Mouse (Mus musculus) embryo, embryonic 11 days (tissue): Measurements from ENCODE around the gene Ckap2.

Source experiments
- DNase-seq: peaks from one replicate; pipeline ENCODE4 v3.0.0-alpha.2; 2015

Ckap2 gene

DNA sequence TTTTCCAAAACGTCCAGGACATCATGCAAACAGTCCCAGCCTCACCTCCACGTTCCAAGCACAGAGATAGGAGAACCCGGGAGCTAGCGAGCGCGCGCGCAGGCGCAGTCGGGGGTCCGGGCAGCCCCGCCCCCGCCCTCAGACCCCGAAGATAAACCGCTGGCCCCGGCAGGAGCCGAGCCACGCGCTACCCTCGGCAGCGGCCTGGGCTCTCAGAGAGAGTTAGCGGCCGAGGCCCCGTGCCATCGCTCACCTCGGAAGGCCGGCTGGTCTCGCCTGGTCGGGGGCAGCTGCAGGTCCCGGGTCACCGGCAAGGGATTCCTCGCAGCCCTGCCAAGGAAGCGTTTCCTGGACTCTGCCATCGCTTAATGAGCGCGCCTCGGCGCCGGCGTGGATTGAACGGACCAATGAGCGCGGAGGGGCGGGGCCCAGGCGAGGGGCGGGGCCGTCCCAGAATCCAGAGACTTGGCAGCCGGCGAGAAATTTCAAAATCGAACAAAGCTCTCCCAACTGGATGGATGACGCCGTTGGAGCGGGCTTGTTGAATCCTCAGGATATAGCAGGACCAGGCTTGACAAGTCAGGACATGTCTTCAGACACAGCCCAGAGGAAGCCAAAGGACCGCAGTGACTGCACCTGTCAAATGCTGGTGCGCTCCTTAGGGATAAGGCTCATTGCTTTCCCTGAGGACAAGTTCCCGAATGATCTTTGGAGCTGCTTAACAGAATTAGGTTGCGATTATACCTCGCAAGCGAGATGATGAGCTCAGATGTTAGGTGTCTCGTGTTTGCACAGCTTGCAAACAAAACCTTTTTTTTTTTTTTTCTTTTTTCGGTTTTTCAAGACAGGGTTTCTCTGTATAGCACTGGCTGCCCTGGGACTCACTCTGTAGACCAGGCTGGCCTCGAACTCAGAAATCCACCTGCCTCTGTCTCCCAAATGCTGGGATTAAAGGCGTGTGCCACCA lies at the start of gene Ckap2:
Ckap2 (minus strand) TSS at position 389 of the 967 bp plus-strand sequence.
- peak; percentile 96 for DNase-seq

DNA sequence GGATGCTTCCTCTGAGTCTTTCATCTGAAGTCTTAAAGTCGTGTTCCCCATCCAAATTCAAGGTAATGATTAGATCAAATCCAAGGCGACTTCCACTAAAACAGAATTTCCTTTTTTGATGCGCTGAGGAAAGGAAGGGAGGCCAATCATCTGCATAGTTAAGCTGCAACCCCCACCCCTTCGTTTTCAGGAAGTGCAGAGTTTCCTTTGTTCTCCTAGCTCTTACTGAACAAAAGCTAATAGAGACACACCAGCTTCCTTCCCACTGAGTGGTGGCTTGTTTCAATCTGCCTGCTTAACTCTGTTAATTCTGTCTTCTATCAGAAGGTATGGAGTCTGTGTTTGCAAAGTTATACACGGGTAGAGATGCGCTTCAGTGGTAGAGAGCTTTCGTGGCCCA lies 43.0 kb upstream of the Ckap2 start:
- peak; percentile 6 for DNase-seq

DNA sequence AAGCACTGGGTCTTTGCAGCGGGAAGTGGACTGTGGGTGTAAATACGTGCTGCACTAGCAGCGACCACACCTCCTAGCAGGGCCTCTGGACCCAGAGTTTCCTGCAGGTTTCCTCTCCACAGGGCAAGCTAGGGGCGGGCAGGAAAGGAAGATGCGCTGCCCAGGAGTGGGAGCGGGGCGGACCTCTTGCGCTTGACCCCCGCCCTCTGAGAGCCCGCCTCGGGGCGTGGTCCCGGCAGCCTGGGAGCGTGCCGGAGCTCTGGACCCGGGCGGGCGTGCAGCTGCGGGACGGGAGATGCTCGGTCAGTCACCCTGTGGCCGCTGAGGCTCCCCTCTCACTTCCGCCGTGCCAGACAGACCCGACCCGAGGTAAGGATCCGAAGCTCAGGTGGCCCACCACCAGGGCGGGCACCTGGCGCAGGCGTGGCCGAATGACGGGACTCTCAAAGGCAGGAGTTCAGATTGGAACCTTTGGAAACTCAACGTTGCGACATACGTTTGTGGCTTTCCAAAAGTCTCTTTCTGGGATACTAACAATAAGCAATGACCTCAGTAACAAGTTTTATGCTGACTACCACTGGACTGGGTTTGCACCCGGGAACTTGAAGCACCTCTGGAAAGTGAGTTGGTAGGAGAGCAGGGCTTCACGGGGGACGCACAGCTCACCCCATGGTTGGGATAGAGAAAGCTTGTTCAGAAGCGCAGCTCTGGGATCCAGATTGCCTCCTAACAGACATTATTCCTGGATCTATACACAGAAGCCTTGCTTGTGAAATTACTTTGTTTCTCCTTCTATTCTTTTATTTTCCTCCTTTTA lies 41.6 kb upstream of the Ckap2 start, which contains the start of gene Thsd1:
Thsd1 (plus strand) TSS at position 253 of the 817 bp plus-strand sequence.
- peak; percentile 82 for DNase-seq

DNA sequence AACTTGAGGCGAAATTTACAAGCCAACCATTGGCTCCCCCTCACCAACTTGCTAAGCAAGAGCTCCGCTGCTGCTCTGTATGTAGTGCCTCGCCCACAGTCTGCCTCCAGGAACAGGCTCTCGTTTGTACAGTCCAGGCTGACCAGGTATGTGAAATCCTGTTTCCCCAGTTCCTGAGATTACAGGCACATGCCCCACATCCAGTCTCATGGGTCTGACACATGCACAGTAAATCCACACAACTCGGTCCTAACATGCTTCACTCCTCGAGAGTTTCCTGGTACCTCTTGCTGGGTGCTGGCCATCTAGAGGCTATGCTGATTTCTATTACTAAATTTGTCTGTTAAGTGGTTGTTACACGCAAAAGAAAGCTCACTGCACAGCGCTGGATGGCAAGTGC lies 40.7 kb upstream of the Ckap2 start:
- DNase-seq, result no peak

DNA sequence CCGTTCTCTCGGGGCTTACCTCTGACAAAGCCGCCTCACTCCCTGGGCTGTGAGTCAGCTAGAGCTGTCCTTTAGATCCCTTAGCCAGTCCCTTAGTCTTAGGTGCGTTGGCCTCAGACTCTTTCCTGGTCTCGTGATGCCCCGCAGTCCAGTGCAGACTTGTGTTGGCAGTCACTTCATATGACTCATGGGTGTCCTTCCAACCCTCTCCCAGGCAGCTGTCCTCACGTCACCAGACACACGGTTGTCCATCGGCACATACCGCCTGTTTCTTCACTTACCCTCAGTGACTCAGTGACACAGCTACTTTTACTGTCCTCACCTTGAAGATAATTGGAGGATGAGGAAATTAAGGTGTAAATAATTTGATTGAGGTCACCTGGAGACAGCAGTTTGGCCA lies 29.2 kb upstream of the Ckap2 start:
- DNase-seq, result no peak

DNA sequence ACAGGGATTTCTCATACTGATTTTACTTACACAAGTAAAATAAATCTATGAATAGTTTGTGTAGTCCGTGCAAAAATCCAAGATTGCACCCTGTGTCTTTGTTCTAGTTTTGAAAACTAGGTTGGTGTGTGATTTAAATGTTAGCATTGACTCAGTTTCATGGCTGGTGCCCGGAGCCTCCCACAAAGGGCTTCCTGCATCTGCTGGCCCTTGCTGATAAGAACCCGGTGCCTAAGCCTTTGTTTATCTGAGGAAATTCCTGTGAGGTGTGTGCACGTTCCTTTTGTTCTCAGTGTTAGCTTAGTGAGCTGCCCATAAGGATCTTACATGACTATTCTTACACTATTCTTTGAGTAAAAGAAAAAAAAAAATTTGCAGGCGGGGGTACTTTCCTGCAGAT lies 23.4 kb upstream of the Ckap2 start:
- DNase-seq, result peak; percentile 12

DNA sequence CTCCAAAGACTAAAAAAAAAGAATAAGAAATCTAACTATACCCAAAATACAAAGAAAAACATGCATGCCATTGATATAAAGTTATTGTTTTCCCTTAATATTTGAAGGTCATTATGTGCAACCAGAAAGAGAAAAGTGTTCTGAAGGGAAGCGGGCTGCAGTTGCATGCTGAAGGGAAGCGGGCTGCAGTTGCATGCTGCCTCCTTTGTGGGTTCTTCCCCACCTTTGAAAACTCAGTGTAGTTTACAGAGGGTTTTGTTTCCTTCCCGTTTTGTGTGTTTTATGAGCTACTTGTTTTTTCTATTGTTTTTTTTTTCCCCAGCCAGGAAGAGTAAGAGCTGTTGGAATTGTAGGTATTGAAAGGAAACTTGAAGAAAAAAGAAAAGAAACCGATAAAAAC lies 21.9 kb upstream of the Ckap2 start:
- DNase-seq, result no peak

DNA sequence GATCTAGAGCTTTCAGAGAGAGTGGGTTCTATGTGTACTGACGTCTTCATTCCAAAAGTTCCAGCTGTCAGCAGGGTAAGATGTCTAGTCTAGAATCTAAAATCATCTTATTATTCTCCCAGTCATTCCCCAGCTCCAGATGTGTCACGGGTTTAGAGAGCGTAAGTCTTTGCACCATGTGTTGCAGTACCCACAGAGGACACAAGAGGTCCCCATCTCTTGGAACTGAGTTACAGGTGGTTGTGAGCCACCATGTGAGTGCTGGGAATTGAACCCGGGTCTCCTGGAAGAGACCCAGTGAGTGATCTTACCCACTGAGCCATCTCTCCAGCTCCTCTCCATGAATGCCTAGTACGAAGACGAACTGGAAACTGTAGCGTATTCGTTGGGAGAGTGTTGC lies 13.9 kb upstream of the Ckap2 start:
- DNase-seq, result no peak

DNA sequence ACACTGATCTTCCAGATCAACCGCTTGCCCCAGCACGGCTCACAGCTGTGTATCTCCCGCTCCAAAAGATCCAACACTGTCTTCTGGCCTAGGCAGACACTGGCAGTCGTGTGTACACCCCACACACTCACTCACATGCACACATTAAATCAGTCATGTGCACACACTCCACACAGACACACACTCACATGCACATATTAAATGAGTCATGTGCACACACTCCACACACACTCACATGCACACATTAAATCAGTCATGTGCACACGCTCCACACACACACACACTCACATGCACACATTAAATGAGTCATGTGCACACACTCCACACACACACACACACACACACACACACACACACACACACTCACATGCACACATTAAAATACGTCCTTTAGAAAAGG lies 12.3 kb upstream of the Ckap2 start:
- no peak for DNase-seq

DNA sequence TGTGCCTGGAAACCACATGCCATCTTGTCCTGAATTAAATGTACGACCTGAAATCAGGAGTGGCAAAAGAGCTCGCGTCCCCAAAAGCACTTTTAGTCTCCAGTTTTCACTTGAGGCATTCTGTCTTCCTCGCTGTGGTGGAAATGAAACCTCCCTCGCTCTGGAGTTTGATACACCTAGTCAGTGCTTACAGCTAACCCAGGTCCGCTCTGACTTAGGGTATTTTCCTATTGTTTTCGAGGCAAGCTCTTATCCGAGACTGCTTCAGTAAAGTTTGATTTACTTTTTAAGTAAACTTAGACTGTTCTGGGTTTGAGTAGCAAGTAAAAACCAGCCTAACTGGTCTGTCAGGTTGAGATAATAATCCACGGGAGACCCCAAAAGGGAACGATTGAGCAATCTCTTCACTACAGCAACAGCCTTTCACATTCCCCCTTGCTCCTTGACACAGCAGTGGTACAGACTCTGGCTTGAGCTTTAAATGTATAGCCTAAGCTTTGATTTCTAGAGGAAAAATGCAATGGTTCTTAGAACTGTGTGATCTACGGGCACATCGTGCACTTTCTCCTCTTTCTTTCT lies 7.9 kb upstream of the Ckap2 start:
- DNase-seq, result no peak

DNA sequence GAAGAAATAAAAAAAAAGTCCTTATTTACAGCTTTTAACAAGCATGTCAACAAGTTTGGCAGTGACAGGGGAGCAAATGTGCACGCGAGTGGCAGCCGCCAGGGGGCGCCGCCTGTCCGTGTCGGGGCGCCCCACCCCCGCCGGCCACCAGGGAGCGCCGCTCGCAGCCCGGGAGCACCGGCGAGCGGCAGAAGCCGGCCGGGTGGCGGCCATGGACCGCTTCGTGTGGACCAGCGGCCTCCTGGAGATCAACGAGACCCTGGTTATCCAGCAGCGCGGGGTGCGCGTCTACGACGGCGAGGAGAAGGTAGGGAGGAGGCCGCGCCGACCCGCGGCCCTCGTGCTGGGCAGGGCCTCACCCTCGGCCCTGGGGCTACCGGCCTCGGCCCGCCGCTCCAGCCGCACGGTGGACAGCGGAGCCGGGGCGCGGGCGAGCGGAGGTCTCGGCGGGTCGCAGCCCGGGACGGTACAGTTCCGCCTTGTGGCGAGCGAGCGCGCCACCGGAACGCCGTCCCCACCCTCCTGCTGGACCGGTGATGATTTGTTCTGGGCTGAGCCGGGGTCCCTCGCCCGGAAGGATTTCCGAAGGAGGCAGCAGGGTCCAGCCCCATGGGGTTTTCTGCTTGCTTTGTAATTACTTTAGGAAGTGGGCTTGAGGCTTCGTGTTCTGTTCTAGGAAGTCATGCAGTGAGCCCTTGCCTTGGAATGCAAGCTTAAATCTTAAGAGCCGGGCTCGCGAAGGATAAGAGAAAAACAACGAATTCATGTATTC lies 7.2 kb upstream of the Ckap2 start, which contains the start of gene Vps36:
Vps36 (plus strand) TSS at position 150 of the 772 bp plus-strand sequence.
- DNase-seq, result peak; percentile 93

DNA sequence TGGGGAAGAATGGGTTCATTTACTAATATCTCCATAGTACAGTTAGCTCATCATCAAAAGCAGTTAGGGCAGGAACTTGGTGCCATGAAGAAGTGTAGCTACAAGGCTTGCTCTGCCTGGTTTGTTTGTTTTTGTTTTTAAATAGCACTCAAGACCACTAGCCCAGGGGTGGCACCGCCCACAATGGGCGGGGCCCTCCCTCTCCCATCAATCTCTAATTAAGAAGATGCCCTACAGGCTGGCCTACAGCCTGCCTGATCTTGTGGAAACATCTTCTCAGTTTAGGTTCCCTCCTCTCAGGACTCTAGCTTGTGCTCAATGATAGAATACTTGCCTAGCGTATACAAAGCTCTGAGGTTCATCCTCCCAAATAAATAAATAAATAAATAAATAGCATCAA lies 735 bp downstream of the Ckap2 start:
- peak; percentile 62 for DNase-seq

DNA sequence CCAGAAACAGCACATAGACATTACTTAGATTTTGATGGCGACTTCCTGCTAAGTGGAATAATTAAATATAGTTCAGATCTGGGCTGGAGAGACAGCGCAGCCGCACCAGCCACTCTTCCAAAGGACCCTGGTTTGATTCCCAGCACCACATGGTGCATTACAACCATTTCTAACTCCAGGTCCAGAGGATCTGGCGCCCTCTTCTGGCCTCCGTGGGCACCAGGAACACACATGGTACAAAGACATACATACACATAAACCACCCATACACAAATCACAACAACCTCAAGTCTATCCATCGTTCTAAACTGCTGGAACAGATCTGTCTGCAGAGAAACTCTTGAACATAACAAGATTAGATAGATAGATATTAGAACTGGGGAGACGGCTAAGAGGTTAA lies 9.7 kb downstream of the Ckap2 start:
- no peak for DNase-seq

DNA sequence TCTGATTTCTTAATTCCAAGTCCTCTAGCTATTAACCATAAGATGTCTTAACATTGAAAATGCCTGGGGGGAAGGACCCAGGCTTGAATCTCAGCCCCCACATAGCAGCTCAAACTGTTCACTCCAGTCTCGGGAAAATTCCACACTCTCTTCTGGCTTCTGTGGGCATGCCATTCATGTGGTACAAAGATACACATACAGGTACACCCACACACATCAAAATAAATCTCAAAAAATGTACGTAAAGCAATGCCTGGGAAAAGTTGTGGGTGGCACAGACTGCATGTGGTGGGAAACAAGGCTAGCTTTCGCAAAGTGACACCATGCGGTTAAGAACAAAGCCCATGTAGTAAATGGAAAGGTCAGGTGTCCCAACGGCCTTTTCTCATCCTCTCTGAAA lies 16.5 kb downstream of the Ckap2 start:
- DNase-seq, result no peak

DNA sequence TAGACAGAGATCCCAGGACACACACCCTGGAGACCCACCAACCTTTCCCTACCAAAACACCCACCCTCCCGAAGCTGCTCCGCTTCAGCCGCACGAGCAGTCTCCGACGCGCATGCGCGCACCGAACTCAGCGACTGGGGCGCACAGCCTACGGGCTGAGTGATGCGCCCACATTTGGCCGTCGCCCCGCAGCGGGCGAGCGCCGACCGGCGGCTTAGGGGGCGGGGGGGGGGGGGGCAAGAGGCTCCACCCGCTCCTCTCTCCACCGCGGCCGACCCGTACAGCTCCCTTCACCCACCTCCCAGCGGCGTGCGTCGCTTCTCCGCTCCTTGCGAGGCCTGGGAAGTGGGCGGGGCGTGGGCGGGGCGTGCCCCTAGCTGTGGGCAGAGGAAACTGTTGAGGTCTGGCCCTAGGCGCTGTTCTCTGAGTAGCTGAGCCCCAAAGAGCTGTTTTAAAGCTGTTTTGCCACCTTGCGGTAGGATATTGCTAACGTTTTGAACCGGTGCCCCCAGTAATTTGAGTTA lies 19.5 kb downstream of the Ckap2 start, which contains the start of gene Nek3:
Nek3 (minus strand) TSS at position 356 of the 524 bp plus-strand sequence.
- DNase-seq, result peak; percentile 93

DNA sequence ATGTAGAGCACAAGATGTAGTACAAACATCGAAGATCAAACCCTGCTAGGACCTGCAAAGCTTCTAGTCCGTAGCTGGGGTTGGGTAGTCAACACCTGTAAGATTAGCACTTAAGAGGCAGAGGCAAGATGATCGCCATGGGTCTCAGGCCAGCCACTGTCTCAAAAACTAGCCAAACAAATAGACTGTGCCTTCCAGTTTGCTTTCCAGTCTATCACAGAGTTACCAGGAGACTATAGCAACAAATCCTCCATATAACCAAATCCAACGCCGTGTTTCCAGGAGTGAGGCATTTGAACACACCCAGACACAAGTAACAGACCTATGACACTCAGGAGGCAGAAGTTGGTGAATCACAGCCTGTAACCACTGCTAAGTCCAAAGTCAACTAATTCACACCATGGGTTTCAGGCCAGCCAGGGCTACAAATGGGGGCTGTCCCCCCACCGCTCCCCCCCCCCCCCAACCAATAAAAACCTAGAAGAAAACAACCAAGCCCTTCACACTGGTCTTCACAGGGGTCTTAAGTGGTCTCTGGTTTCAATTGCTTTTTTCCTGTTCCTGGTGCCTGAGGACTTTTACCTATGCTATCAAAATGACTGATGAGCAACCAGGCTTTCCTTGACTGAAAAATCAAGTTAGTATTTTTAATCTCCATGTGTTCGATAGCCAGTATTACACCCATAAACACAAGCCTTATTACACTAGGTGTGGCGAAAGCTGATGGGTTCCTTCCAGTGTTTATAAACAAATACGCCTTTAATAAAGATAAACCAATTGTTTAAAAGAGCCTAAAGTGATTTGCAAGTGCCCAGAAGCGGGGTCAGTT lies 20.2 kb downstream of the Ckap2 start:
- DNase-seq, result no peak

DNA sequence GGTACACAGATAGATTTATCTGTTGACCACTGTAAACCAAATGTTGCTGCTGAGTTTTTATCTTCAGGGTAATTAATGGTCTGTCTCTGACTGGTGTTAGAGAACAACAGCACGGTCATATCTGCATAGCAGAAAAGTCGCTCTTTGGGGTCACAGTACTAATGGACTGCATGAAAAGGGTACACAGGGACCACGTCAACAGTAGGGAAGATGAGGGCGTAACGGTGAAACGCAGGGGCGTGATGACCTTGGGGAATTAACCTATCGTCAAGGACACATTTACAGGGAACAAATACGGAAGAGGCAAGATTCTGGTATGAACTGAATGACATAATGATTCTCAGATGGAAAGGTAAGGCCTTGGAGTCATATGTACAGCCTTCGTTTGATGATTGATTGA lies 21.2 kb downstream of the Ckap2 start:
- DNase-seq, result no peak

DNA sequence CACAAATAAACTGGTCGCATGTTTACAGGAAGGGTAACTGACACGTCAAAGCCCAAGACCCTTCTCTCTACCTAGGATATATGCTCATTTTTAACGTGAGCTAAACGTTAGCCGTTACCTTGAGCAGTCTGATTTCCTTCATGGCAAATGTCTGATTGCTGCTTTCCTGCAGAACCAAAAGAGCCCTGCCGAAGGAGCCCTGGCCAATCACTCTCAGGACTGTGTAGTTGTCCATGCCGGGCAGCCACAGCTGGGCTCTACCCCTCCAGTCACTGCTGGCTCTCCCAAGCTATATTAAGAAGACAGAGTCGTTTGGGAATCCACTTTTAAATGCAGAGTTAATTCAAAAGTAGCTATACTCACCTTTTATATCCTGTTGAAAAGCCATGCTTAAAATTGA lies 23.4 kb downstream of the Ckap2 start:
- no peak for DNase-seq

DNA sequence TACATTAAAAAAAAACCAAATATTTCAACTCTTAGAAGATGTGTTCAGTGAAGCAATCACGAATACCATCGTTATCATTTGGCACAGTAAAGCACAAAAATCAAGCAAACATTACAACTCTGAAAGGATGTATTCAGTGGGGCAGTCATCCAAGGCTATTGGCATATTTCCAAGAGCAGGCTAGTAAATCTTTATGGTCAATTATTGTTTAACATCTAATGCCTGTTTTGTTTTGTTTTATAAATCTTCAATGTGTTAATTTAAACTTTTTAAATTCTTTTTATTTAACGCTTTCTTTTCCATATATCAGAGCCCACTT lies 35.3 kb downstream of the Ckap2 start:
- no peak for DNase-seq

DNA sequence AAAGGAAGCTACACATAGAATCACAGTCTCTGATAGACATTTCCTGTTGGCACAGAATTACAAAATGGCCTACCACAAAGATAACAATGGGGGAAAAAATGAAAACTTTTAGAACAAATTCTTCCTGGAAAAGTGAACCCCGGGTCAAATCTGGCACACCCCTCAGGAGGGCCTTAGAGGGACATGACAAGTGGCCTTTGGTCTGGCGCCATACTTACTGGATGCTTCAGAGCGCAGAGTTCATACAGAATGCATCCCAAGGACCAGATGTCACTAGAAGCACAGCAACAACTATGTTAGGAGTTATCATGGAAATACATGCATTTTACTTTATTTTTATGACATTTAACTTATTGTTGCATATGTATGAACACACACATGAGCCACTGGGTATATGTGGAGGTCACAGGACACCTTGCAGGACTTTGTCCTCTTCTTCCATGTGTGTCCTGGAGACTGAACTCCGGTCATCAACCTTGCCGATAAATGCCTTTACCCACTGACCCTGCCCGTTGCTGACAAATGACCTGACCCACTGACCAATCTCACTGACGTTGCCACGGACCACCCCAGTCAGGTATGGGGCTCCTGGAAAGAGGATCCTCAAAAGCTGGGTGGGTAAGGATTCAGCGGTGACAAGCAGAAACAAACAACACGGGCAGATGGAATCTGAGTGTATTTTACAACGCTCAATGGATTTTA lies 35.8 kb downstream of the Ckap2 start:
- DNase-seq, result no peak

DNA sequence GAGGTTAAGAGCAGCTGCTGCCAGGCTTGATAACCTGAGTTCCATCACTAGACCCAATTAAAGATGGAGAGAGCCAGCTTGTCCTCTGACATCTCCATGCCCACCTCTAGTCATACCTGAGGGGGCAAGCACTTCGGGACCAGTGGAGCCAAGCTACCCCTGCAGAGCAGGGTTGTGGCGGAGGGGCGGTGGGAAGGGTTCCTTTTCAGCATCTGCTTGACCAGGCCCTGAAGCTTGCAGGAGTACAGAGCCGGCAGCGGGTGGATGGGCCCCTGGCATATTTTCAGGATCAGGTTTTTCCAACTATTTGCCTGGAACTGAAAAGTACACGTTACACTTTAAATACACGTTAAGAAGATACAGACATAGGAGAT lies 37.3 kb downstream of the Ckap2 start:
- no peak for DNase-seq
